Mouse (Mus musculus) limb, embryonic 14.5 days (tissue): ENCODE measurements at regions not wholly inside any gene's neighbourhood (a gene's known extent, or its start where the extent isn't known, plus 50 kb on each side); places are given as distances from the start of the nearest gene placed in this dataset.

ENCODE experiments used
- ATAC-seq: fragments of 200-750 bp; cut with Nextera tagmentation; 2 replicates; pipeline ENCODE4 v1.8.0; 2017; ENCODE audit warnings: low read depth, moderate number of reproducible peaks, moderate TSS enrichment; ENCODE audit not compliant: low FRiP score
- DNase-seq: peaks from one replicate; pipeline ENCODE4 v3.0.0-alpha.2; 2015; ENCODE audit warnings: low spot score
- H3K27ac ChIP-seq: fragments of 300-500 bp; sonication (generic); replicated peaks from 2 replicates; pipeline ENCODE4 v1.5.1; 2014; ENCODE audit warnings: low read depth, mild to moderate bottlenecking, low read length, moderate library complexity, mixed read lengths
- H3K27me3 ChIP-seq: fragments of 300-500 bp; sonication (generic); 2 replicates; pipeline ENCODE4 v1.6.1; 2014; ENCODE audit warnings: low read length, mixed read lengths; ENCODE audit not compliant: control insufficient read depth, insufficient read depth
- H3K36me3 ChIP-seq: fragments of 300-500 bp; sonication (generic); 2 replicates; pipeline ENCODE4 v1.6.1; 2014; ENCODE audit warnings: mild to moderate bottlenecking, low read length, moderate library complexity, mixed read lengths; ENCODE audit not compliant: control insufficient read depth, insufficient read depth
- H3K4me1 ChIP-seq: fragments of 300-500 bp; sonication (generic); 2 replicates; pipeline ENCODE4 v1.6.1; 2014; ENCODE audit warnings: antibody characterized with exemption, low read length, mixed read lengths; ENCODE audit not compliant: control insufficient read depth, insufficient read depth
- H3K4me2 ChIP-seq: fragments of 300-500 bp; sonication (generic); replicated peaks from 2 replicates; pipeline ENCODE4 v1.6.1; 2014; ENCODE audit warnings: low read depth, mild to moderate bottlenecking, low read length, moderate library complexity; ENCODE audit not compliant: severe bottlenecking
- H3K4me3 ChIP-seq: fragments of 300-500 bp; sonication (generic); replicated peaks from 2 replicates; pipeline ENCODE4 v1.5.1; 2014; ENCODE audit warnings: low read length
- H3K9ac ChIP-seq: fragments of 300-500 bp; sonication (generic); 2 replicates; pipeline ENCODE4 v1.6.1; 2014; ENCODE audit warnings: mild to moderate bottlenecking, low read depth, low read length, moderate library complexity; ENCODE audit not compliant: severe bottlenecking
- H3K9me3 ChIP-seq: fragments of 300-500 bp; sonication (generic); 2 replicates; pipeline ENCODE4 v1.6.1; 2016; ENCODE audit warnings: low read length; ENCODE audit not compliant: control insufficient read depth
- POLR2A ChIP-seq: fragments of 200-500 bp; IDR thresholded peaks from 2 replicates; pipeline ENCODE4 v1.8.0; 2012; ENCODE audit warnings: inconsistent platforms, mild to moderate bottlenecking, moderate library complexity, borderline replicate concordance; ENCODE audit not compliant: insufficient read depth, insufficient read length; ENCODE audit errors: extremely low read depth
- WGBS: fragments of 180-500 bp; shearing (Covaris S2); extraction: QIAGEN DNeasy Blood & Tissue Kit; methylation state at CpG from one replicate; pipeline ENCODE4 v1.1.7; 2014; 5-methylcytosine and 5-hydroxymethylcytosine counted together

- 59% methylated on average over 8 of the region's 8 CpGs for WGBS
- no peaks in the 10 kb centered on the region for H3K4me1 ChIP-seq
- no peaks in the 10 kb centered on the region for H3K36me3 ChIP-seq
- H3K9ac ChIP-seq, result no peak overlapping the region
- H3K27ac ChIP-seq, result no peak overlapping the region
- no peak for ATAC-seq
- TF ChIP-seq POLR2A, result no peak
- H3K4me3 ChIP-seq, result no peak overlapping the region
- no peaks in the 10 kb centered on the region for H3K27me3 ChIP-seq
- no peak overlapping the region for H3K4me2 ChIP-seq
- no peaks in the 10 kb centered on the region for H3K9me3 ChIP-seq
- no peak for DNase-seq
Measured at GRCm38 (mm10) chr6:100366231-100366630, 78.9 kb upstream of the Rybp start.

- no peak overlapping the region for H3K9ac ChIP-seq
- no peak for DNase-seq
- no peak overlapping the region for H3K27ac ChIP-seq
- no peaks in the 10 kb centered on the region for H3K36me3 ChIP-seq
- no peaks in the 10 kb centered on the region for H3K4me1 ChIP-seq
- 88% methylated on average over 4 of the region's 4 CpGs for WGBS
- no peak for ATAC-seq
- H3K27me3 ChIP-seq, result no peaks in the 10 kb centered on the region
- H3K4me2 ChIP-seq, result no peak overlapping the region
- TF ChIP-seq POLR2A, result no peak
- H3K4me3 ChIP-seq, result no peak overlapping the region
- no peaks in the 10 kb centered on the region for H3K9me3 ChIP-seq
Measured at GRCm38 (mm10) chr6:100365791-100366190, 78.5 kb upstream of the Rybp start.

- DNase-seq, result no peak
- Histone ChIP-seq H3K27ac (no peak overlapping the region), H3K4me2 (no peak overlapping the region), H3K4me1 (no peaks in the 10 kb centered on the region), H3K4me3 (no peak overlapping the region), H3K36me3 (no peaks in the 10 kb centered on the region), H3K9ac (no peak overlapping the region), H3K27me3 (no peaks in the 10 kb centered on the region), H3K9me3 (no peaks in the 10 kb centered on the region)
- TF ChIP-seq POLR2A, result no peak
- WGBS, result 60% methylated on average over 5 of the region's 5 CpGs
- ATAC-seq, result no peak
Measured at GRCm38 (mm10) chr6:100363683-100364082, 76.4 kb upstream of the Rybp start.

GRCm38 (mm10) chr6:100356617-100357399 lies 69.5 kb upstream of the Rybp start:
- no peak for TF ChIP-seq POLR2A
- no peak for ATAC-seq
- H3K4me1 ChIP-seq, result no peaks in the 10 kb centered on the region
- H3K4me2 ChIP-seq, result no peak overlapping the region
- H3K9ac ChIP-seq, result no peak overlapping the region
- no peak overlapping the region for H3K27ac ChIP-seq
- no peak overlapping the region for H3K4me3 ChIP-seq
- H3K36me3 ChIP-seq, result no peaks in the 10 kb centered on the region
- H3K9me3 ChIP-seq, result no peaks in the 10 kb centered on the region
- no peak for DNase-seq
- 74% methylated on average over 11 of the region's 11 CpGs for WGBS
- H3K27me3 ChIP-seq, result no peaks in the 10 kb centered on the region

GRCm38 (mm10) chr6:100355858-100356257 lies 68.6 kb upstream of the Rybp start:
- Histone ChIP-seq H3K9me3 (no peaks in the 10 kb centered on the region), H3K4me1 (no peaks in the 10 kb centered on the region), H3K27me3 (no peaks in the 10 kb centered on the region), H3K4me2 (no peak overlapping the region), H3K36me3 (no peaks in the 10 kb centered on the region), H3K9ac (no peak overlapping the region), H3K27ac (no peak overlapping the region), H3K4me3 (no peak overlapping the region)
- no peak for ATAC-seq
- WGBS, result 60% methylated on average over 9 of the region's 9 CpGs
- no peak for TF ChIP-seq POLR2A
- no peak for DNase-seq
